Mouse (Mus musculus) cerebellum, adult 11 months (tissue): ENCODE results near the gene Atcay.

Source experiments
- DNase-seq: peaks from one replicate; pipeline ENCODE4 v3.0.0; 2022

Atcay gene

DNA sequence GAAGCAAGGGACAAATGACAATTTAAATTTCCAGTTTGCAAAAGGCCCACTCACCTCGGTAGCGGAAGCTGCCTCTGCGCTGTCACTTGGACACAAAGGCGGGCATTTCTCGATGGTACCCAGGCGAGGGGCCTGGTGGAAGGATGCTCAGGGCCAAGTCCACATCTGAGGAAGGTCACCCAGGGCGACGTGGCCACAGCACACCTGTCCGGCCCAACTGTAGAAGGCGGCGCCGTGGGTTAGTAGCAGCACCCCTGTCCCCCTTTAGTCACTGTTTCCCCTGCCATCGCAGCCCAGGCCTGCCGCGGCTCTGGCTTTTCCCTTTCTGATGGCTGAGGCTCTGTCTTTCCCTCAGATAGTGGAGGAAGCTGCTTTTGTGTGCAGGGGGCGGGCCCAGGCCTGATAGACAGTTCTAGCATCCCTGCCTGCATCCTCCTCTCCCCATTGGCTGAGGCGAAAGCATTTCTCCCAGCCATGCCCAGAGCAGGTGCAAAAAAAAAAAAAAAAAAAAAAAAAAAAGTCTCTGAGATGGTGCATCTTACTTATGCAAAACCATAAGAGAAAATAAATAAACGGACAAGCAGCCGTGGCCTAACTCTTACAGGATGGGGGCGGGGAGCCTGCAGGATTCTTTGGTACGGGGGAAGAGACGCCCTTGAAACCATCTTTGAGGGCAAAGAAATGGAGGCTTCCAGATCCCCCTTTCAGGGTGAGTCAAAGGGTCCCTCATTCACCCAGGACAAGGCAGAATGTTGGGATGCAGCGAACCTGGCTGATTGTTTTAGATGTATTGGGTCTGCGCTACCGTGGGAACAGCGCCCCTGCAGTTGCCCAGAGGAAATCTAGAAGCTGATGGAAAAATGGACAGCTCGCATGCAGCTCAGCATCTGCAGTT, at the start of gene Atcay:
Atcay (minus strand) TSS at position 396 of the 895 bp plus-strand sequence.
- DNase-seq, result peak; percentile 80

DNA sequence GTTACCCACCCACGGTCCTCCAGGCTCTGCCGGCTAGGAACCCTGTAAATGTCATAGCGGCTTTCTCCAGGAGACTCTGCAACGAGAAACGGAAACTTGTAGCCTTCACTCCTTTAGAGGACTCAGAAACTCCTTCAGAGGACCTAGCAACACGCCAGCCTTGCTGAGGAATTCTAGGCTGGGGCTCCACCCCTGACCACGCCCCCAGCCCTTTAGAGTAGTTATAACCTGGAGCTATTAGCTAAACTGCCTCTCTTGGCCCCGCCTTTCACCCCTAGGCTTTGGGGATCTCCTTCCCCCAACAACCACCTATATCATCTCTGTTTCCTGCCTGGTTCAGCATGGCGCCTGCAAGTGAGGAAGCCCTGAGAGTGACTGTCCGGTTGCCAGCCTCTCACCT, 48.9 kb upstream of the Atcay start:
- DNase-seq, result no peak

DNA sequence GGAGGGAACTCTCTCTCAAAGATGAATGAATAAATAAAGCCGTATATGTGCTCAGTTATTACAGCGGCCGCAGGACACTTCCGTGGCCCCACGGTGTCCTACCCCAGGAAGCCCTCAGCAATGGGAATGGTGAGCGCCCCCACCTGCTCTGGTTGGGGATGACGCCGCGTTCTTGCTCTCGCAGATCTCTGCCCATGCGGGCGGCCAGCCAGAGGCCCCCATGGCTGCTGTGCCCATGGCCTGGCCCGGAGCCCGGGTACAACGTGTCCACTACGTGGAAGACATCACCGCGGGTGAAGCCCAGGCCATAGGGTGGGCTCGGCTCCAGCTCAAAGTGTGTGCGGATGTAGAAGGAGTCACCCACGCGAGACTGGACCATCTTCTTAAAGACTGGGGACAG, 47.0 kb upstream of the Atcay start:
- no peak for DNase-seq

DNA sequence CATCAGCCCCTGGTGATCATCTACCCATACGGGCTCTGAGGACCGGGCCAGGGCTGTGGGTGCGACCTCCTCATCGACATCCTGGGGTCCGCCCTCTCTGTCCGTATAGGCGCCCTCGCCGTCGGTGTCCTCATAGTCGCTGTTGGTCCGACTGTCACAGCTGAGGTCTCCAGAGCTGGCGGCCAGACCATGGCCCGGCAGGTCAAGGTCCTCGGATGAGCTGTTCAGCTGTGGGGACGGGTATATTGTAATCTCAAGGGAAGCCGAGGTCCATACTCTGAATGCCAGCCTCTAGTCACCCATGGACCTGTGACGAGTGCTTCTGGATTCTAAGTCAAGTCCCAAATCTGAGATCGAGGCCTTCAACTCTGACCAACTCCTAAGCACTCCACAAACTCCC, 43.2 kb upstream of the Atcay start:
- no peak for DNase-seq

GRCm38 (mm10) chr10:81272356-81272755, 41.7 kb upstream of the Atcay start:
- DNase-seq, result no peak

- DNase-seq, result no peak
Measured at GRCm38 (mm10) chr10:81268643-81269412, 38.2 kb upstream of the Atcay start.

GRCm38 (mm10) chr10:81268056-81268455, 37.4 kb upstream of the Atcay start:
- peak; percentile 80 for DNase-seq

GRCm38 (mm10) chr10:81266211-81267105, 35.8 kb upstream of the Atcay start, which contains the start of the genes Mrpl54 and Apba3:
Gene Mrpl54, minus strand, starts transcription at chr10:81266934.
Gene Apba3, plus strand, starts transcription at chr10:81266960.
- peak; percentile 97 for DNase-seq

DNA sequence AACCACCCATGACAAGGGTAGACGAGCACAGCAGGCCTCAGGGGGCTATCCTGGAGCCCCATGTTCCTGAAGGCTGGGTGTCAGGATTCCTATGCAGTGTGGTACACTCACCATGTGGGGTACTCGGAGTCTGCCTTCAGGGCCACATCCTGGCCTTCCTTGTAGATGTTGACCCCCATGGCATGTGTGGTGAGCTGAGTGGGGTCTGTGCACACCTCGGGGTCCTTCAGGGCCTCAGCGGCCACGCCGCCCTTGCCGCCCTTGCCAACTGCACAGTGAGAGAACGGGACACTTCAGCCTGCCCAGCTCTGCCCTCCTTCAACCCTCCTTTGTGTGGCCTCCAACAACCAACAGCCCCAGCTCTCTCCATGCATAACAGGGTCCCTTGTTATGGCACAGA, 34.9 kb upstream of the Atcay start:
- peak; percentile 54 for DNase-seq

DNA sequence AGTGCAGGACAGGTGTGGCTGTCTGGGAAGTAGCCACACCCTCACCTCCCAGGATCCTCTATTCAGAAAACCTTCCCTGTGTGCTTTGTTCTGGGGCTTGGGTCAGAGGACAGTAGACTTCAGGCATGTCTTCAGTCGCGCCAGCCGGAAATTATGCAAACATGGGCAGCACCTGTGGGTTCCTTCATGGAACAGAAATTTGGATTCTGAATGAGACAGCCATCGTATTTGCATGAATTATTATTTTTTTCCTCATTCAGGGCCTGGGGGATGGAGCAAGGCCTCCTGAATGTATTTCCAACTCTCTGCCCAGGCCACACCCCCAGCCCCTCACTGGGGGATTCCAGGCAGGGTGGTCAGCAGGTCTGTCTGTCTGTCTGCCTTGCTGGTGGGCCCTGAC, 30.4 kb upstream of the Atcay start:
- no peak for DNase-seq

- no peak for DNase-seq
Measured at GRCm38 (mm10) chr10:81259225-81259884, 28.7 kb upstream of the Atcay start.

- no peak for DNase-seq
Measured at GRCm38 (mm10) chr10:81257158-81258039, 26.8 kb upstream of the Atcay start.

DNA sequence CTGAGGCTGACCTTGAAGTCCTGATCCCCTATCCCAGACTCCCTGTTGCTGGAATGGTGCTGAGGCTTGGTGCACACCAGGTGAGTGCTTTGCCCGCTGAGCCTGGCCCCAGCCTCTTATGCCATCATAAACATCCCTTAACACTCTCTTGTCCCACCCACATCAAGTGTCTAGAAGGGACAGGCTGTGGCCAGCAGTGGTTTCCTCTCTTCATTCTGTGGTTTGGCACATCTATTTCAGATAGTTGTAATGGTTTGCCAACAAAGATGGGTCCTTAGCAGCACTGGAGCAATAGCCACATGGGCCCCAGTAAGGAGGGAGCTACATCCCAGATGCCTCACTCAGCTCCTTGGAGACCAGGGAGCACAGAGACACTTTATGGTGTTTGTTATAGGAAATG, 24.3 kb upstream of the Atcay start:
- no peak for DNase-seq

DNA sequence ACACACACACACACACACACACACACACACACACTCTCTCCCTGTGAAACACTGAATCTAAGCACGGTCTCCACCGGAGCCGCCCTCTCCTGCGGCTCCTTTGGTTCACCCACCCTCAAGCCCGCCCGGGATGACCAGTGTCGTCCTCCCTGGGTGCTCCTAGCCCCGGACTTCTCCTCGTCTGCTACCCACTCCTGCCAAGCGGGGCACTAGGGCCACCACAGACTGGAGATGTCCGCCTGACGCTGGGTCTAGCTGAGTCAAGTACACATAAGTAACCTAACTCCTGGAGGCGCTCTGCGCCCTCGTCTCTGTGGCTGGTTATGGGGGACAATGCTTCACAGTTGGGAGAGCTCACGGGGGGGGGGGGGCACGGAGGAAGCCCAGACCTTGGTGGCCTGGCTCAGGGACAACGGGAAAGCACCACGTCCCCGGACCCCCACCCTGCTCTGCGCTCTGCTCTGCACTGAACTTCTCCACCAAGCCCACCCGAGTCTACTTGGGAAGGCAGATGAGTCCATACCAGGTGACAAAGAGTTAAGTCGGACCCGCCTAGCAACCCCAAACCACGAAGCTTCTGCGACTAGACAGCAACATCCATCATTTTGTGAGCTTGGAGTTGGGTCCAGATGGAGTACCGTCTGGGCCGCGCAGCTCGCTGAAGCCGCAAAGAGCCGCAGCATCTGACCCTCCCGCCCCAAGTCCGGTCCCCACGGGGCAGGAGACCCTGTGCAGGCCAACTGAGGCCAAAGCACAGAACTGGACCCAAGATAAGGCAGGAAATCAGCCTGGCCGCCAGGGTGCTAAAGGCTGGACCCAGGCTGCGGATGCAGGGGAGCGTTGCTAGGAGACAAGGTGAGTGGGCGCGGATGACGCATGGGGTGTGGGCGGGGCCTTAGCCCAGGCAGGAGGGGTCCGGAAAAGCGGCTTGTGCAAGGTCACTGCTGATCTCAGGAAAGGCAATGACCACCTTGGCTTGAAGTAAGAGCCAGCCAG, 22.1 kb upstream of the Atcay start, which contains the start of gene Matk:
Matk (plus strand) TSS at position 512 of the 996 bp plus-strand sequence.
- DNase-seq, result peak; percentile 60

DNA sequence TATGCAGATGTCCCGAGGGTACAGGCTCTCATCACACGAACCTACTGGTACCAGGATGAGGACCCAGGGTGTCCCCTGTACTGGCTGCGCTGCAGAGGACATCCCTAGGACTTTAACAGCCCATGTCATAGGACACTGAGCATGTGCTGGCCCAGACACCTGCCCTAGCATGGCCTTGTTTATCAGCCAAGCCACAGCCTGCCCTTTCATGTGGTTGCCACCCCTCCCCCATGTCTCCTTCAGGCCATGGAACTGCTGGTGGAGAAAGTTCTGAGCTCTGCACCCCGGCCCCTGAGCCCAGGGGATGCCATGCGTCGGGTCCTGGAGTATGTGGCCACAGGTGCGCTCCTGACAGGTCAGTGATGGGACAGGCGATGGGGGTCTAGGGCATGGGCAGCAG, 18.8 kb upstream of the Atcay start:
- DNase-seq, result no peak

- no peak for DNase-seq
Measured at GRCm38 (mm10) chr10:81247804-81248203, 17.2 kb upstream of the Atcay start.

GRCm38 (mm10) chr10:81245166-81245565, 14.5 kb upstream of the Atcay start:
- no peak for DNase-seq

GRCm38 (mm10) chr10:81244595-81244994, 14.0 kb upstream of the Atcay start:
- peak; percentile 81 for DNase-seq

DNA sequence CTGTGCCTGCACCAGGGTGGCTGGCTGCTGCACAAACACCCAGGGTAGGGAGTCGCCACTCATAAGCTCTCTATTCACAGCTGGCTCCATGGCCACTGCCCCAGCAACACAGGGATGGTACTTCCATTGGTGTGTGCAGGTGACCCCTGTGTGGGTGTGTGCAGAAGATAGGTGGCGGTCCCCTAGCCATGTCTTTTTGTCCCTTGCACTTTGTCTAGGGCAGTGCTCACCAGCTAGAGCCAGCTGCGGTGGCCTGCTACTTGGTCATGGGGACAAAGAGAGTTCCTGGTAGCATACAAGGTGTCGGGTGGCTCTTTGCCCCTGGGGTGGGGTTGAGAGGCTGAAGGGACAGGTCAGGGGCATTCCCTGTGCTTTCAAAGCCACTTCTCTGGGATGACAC, 13.5 kb upstream of the Atcay start:
- no peak for DNase-seq

DNA sequence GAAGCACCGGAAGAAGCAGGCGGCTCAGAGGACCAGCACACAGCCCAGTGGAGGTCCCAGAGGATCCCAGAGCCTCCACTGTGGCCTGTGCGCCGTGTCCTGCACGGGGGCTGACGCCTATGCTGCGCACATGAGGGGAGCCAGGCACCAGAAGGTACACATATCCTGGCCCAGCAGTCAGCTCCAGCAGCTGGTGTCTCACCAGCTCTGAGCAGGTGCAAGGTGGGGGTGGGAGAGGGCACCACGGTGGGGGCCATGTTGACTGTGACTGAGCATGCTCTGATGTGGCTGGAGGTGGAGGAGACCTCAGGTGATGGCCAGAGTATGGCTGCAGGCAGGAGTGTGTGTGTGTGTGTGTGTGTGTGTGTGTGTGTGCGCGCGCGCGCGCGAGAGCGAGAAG, 11.4 kb upstream of the Atcay start:
- DNase-seq, result no peak
